Mouse (Mus musculus): ENCODE measurements at regions not wholly inside any gene's neighbourhood (a gene's known extent, or its start where the extent isn't known, plus 50 kb on each side); places are given as distances from the start of the nearest gene placed in this dataset. TPM values are rescaled to one million over a fixed set of nuclear protein-coding genes. Genes with fewer than 3 reads are reported as not detected.
"Not testable (repeated sequence)": the region's sequence is repeated elsewhere in the genome, so short reads cannot be mapped to it uniquely, and the experiment has no call there.

- WGBS = 74% methylated on average over 4 of the region's 4 CpGs
- no peaks in the 10 kb centered on the region for H3K36me3 ChIP-seq
- no peak for ATAC-seq (ENCODE audit: insufficient number of reproducible peaks, low FRiP score)
- no peak overlapping the region for H3K27ac ChIP-seq (ENCODE audit: poor library complexity, severe bottlenecking)
- no peak overlapping the region for H3K4me3 ChIP-seq
- no peak overlapping the region for H3K9ac ChIP-seq
- no peaks in the 10 kb centered on the region for H3K4me1 ChIP-seq (replicated peaks)
- H3K4me2 ChIP-seq = no peak overlapping the region
- no peaks in the 10 kb centered on the region for H3K27me3 ChIP-seq (replicated peaks)
- no peaks in the 10 kb centered on the region for H3K9me3 ChIP-seq (replicated peaks)
Observed at GRCm38 (mm10) chr12:37014401-37014800, 93.9 kb upstream of the Meox2 start.

GRCm38 (mm10) chr12:37014945-37015344 lies 93.4 kb upstream of the Meox2 start:
- not testable (repeated sequence) for ATAC-seq (ENCODE audit: insufficient number of reproducible peaks, low FRiP score); H3K9ac ChIP-seq; H3K36me3 ChIP-seq; H3K4me1 ChIP-seq (replicated peaks); H3K4me3 ChIP-seq; H3K27me3 ChIP-seq (replicated peaks); H3K4me2 ChIP-seq; H3K9me3 ChIP-seq (replicated peaks); H3K27ac ChIP-seq (ENCODE audit: poor library complexity, severe bottlenecking)
- WGBS = 82% methylated on average over 7 of the region's 7 CpGs

DNA sequence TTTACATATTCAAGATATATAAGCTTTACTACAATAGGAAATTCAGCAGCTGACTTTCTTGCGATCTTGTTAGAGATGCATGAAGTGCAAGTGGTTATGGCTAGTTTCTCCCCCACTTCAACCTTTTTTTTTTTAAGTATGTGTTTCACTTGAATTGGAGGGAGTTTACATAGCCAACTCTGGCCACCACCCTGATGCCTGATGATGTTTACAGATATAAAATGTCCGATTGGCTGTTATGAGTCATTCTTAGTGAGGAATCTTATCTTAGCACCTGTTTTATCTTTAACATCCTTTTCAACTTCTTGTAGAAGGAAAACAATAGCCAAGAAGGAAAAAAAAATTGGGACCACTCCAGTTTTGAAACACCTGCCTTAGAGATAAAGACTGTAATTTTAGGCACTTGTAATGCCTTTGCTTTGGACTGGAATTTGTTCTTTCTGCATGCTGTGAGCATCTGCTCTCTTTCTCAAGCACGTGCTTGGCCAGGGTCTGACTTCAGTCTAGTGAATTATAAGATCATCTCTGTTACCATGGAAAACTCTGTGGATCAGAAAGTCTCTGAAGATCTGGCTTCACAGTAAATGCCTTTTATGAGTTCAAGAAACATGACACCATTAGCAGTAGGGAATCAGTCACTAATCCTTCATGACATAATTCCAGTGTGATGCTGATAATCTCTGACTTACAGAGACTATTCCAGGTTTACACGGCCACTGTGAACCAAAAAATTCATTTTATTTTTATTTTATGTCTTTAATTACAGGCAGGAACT lies 92.7 kb upstream of the Meox2 start:
- WGBS = 60% methylated on average over 4 of the region's 4 CpGs
- H3K36me3 ChIP-seq = no peaks in the 10 kb centered on the region
- H3K4me2 ChIP-seq = no peak overlapping the region
- H3K4me1 ChIP-seq (replicated peaks) = no peaks in the 10 kb centered on the region
- no peaks in the 10 kb centered on the region for H3K27me3 ChIP-seq (replicated peaks)
- no peak for ATAC-seq (ENCODE audit: insufficient number of reproducible peaks, low FRiP score)
- H3K27ac ChIP-seq (ENCODE audit: poor library complexity, severe bottlenecking) = no peak overlapping the region
- no peak overlapping the region for H3K4me3 ChIP-seq
- H3K9me3 ChIP-seq (replicated peaks) = no peaks in the 10 kb centered on the region
- H3K9ac ChIP-seq = no peak overlapping the region

DNA sequence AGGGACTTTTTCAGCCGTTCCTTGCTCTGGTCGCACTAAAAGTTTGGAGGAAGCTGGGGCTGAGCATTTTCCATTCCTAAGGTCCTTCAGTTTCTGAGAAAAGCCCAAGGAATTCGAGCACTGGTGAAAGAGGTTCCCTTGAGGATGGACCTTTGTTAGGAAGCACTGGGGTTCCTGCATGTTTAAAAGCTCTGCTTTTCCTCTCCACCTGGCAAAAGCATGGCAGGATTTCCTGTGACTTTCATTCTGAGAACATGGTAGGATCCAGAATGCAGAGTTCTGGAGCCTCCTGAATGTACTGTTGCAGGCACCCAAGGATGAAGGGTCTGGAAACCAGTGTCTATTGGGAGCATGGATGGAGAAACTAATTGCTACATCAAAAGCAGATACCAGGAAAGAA lies 61.1 kb upstream of the Meox2 start:
- Histone ChIP-seq H3K9ac (no peak overlapping the region), H3K27ac (ENCODE audit: poor library complexity, severe bottlenecking) (no peak overlapping the region), H3K4me2 (no peak overlapping the region), H3K4me1 (replicated peaks) (no peaks in the 10 kb centered on the region), H3K27me3 (replicated peaks) (no peaks in the 10 kb centered on the region), H3K9me3 (replicated peaks) (no peaks in the 10 kb centered on the region), H3K36me3 (no peaks in the 10 kb centered on the region), H3K4me3 (no peak overlapping the region)
- 65% methylated on average over 3 of the region's 3 CpGs for WGBS
- no peak for ATAC-seq (ENCODE audit: insufficient number of reproducible peaks, low FRiP score)

DNA sequence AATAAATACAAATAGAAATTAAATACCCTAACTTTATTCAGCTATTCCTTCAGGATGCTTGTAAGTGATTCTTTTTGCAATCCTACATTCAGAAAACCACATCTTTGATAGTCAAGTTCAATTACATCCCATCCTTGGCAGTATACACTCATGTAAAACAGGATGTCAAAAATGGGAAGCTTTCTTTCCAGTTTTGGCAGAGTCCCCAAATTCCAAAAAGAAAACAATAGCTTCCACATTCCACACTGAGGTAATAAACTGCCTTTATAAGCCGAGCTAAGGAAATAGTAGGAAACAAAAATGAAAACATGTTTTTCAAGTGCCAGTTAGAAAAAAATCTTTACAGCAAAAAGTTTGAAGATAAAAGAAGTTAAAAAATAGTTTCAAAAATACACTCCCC lies 57.7 kb upstream of the Meox2 start:
- no peaks in the 10 kb centered on the region for H3K36me3 ChIP-seq
- H3K4me3 ChIP-seq = no peak overlapping the region
- no peak overlapping the region for H3K9ac ChIP-seq
- H3K4me2 ChIP-seq = no peak overlapping the region
- H3K9me3 ChIP-seq (replicated peaks) = no peaks in the 10 kb centered on the region
- no peaks in the 10 kb centered on the region for H3K27me3 ChIP-seq (replicated peaks)
- ATAC-seq (ENCODE audit: insufficient number of reproducible peaks, low FRiP score) = no peak
- H3K4me1 ChIP-seq (replicated peaks) = no peaks in the 10 kb centered on the region
- H3K27ac ChIP-seq (ENCODE audit: poor library complexity, severe bottlenecking) = no peak overlapping the region
- 54% methylated on average over 1 of the region's 1 CpGs for WGBS

DNA sequence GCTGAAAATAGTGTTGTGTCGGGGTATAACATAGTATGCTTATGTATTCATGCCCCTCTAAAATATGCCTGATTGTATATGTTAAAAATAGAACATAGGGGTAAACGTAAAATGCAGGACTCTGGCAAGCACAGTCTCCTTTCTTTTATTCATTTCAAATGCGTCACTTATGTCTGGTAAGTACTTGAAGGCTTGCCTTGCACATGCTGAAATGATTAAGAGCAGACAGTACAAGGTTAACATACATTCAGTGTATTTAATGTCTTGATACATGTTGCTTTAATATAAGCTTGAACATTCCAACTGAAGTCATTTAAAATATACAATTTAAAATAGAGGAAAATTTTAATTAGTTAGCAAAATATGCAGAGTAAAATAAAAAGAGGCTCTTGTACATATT lies 50.9 kb upstream of the Meox2 start:
- Histone ChIP-seq H3K4me3 (no peak overlapping the region), H3K36me3 (no peaks in the 10 kb centered on the region), H3K9ac (no peak overlapping the region), H3K27ac (ENCODE audit: poor library complexity, severe bottlenecking) (no peak overlapping the region), H3K4me2 (no peak overlapping the region), H3K9me3 (replicated peaks) (no peaks in the 10 kb centered on the region), H3K4me1 (replicated peaks) (no peaks in the 10 kb centered on the region), H3K27me3 (replicated peaks) (no peaks in the 10 kb centered on the region)
- ATAC-seq (ENCODE audit: insufficient number of reproducible peaks, low FRiP score) = no peak
- 65% methylated on average over 3 of the region's 3 CpGs for WGBS

Small RNA genes lying in the stretch of these regions (microRNA-seq; reads per million reads assigned to microRNA genes)
- gene Gm44326 = not detected
- gene Mir5099 = 157 reads per million, percentile 58 among the genes with 10 or more reads in this experiment

Data from heart, embryonic 12.5 days (tissue).